In the genomic region with DNA sequence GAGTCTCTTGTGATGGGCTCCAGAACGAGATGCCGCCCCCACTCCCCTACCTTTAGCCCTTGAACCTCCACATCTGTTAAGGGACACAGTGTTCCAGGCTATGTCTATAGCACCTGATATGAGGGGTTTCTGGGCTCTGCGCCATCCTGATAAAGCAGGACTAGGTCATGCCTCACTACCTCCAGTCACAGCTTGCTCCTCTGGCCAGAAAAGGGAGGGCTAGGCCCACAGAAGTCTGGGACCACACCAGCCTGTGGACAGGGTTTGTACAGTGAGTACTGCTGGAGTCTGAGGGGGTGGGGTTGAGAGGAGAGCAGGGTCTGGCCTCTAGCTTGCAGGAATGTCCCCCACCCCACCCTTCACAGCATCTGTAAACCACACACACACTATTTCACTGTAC, we compare ENCODE assay signal across 19 mouse cellular contexts. TPM values are rescaled to one million over a fixed set of nuclear protein-coding genes. Genes with fewer than 3 reads are reported as not detected.
DNase-seq lines count a peak whose midpoint lies in the region; ATAC-seq and TF ChIP-seq lines count a peak whose summit lies in the region.
"Had no signal": no experiment of that assay in that cellular context is flagged by ENCODE, and none has a peak within 500 bp of the region (broad histone marks: within the 10 kb centered on the region; RNA-seq: fewer than 3 reads in every experiment).

No protein-coding gene starts in this region.

- H3K9me3 ChIP-seq in kidney, embryonic 14.5 days (ENCODE audit: control insufficient read depth, low read length): no peaks in the 10 kb centered on the region
- H3K9me3 ChIP-seq in midbrain, embryonic 16.5 days (replicated peaks; ENCODE audit: control insufficient read depth, low read length, poor library complexity, severe bottlenecking): no peaks in the 10 kb centered on the region
- H3K9me3 ChIP-seq: embryonic facial prominence, embryonic 12.5 days; limb, embryonic 12.5 days; liver, embryonic 12.5 days had no signal

- peak; percentile 12 to 48 for DNase-seq in heart, postnatal 10 days
- no peak for DNase-seq in heart, postnatal 25 days (ENCODE audit: low spot score)
- peak; percentile 37 for DNase-seq in kidney, adult 2 months
- peak; percentile 30 to 48 for DNase-seq in kidney, postnatal 36 days
- DNase-seq in cerebellum, postnatal 36 days: no peak
- DNase-seq: adrenal gland, postnatal 10 days; cerebellum, adult 9-10 months; gastrocnemius, postnatal 36 days; lung, adult 2 months; lung, postnatal 36 days; retina, postnatal 1 day; thymus, postnatal 14 days had no signal

- intact Hi-C loops in heart, postnatal 10 days (cut with DNase I): loop anchor here (5.0 kb wide), 1 partner anchor 150 kb away; no protein-coding TSS in a partner anchor
- intact Hi-C loops in heart, postnatal 25 days (cut with DNase I): no loop called here

- no peaks in the 10 kb centered on the region for H3K4me1 ChIP-seq in kidney, adult 2 months (ENCODE audit: control insufficient read depth, insufficient read depth, low read length)
- no peaks in the 10 kb centered on the region for H3K4me1 ChIP-seq in kidney, embryonic 14.5 days (ENCODE audit: control insufficient read depth, insufficient read depth, low read length)
- H3K4me1 ChIP-seq in midbrain, embryonic 16.5 days (ENCODE audit: control insufficient read depth, insufficient read depth, low read length): no peaks in the 10 kb centered on the region
- H3K4me1 ChIP-seq: embryonic facial prominence, embryonic 12.5 days; limb, embryonic 12.5 days; liver, embryonic 12.5 days had no signal

- no peaks in the 10 kb centered on the region for H3K36me3 ChIP-seq in kidney, adult 2 months (ENCODE audit: control insufficient read depth, insufficient read depth, low read length)
- H3K36me3 ChIP-seq in kidney, embryonic 14.5 days (ENCODE audit: control insufficient read depth, insufficient read depth, low read length): no peaks in the 10 kb centered on the region
- no peaks in the 10 kb centered on the region for H3K36me3 ChIP-seq in midbrain, embryonic 16.5 days (ENCODE audit: control insufficient read depth, insufficient read depth, low read length)
- H3K36me3 ChIP-seq: embryonic facial prominence, embryonic 12.5 days; limb, embryonic 12.5 days; liver, embryonic 12.5 days had no signal

- peak; percentile 76; the same call in 1 of the 2 replicates for ATAC-seq in kidney, embryonic 14.5 days (ENCODE audit: low FRiP score, low TSS enrichment)
- ATAC-seq in midbrain, embryonic 16.5 days: no peak
- ATAC-seq: forebrain, embryonic 14.5 days; liver, embryonic 12.5 days had no signal

- no peak overlapping the region for H3K4me2 ChIP-seq in kidney, embryonic 14.5 days (replicated peaks; ENCODE audit: low read depth, low read length)
- no peak overlapping the region for H3K4me2 ChIP-seq in midbrain, embryonic 16.5 days (ENCODE audit: low read length)
- H3K4me2 ChIP-seq: embryonic facial prominence, embryonic 12.5 days; limb, embryonic 12.5 days; liver, embryonic 12.5 days had no signal

- TF ChIP-seq CTCF in kidney, adult 2 months (conservative IDR thresholded peaks at IDR 0.05; ENCODE audit: insufficient read depth, insufficient read length, low read depth, low read length): no peak

- H3K27me3 ChIP-seq in kidney, adult 2 months (replicated peaks; ENCODE audit: control insufficient read depth, insufficient read depth, low read length): no peaks in the 10 kb centered on the region
- H3K27me3 ChIP-seq in kidney, embryonic 14.5 days (ENCODE audit: control insufficient read depth, insufficient read depth, low read length): no peaks in the 10 kb centered on the region
- no peaks in the 10 kb centered on the region for H3K27me3 ChIP-seq in midbrain, embryonic 16.5 days (ENCODE audit: control insufficient read depth, insufficient read depth, low read depth, low read length)
- H3K27me3 ChIP-seq: limb, embryonic 12.5 days had no signal

- TF ChIP-seq POLR2A in kidney, adult 2 months (IDR thresholded peaks at IDR 0.05; ENCODE audit: low read depth, low read length): no peak

- no peak overlapping the region for H3K4me3 ChIP-seq in kidney, adult 2 months (ENCODE audit: insufficient read depth, low read depth, low read length)
- H3K4me3 ChIP-seq in kidney, embryonic 14.5 days (ENCODE audit: low read length): no peak overlapping the region
- H3K4me3 ChIP-seq in midbrain, embryonic 16.5 days (ENCODE audit: low read depth, low read length): no peak overlapping the region
- H3K4me3 ChIP-seq: embryonic facial prominence, embryonic 12.5 days; limb, embryonic 12.5 days; liver, embryonic 12.5 days had no signal

- 57% methylated on average over 3 of the region's 3 CpGs for WGBS in kidney, adult 2 months
- WGBS in kidney, embryonic 14.5 days: 83% methylated on average over 3 of the region's 3 CpGs
- WGBS in midbrain, embryonic 16.5 days: 92% methylated on average over 3 of the region's 3 CpGs

- H3K27ac ChIP-seq in kidney, adult 2 months (ENCODE audit: insufficient read depth, low read depth, low read length): peak overlapping the region; percentile 2; the same call in 1 of the 2 replicates
- no peak overlapping the region for H3K27ac ChIP-seq in kidney, embryonic 14.5 days (ENCODE audit: low read depth, low read length)
- no peak overlapping the region for H3K27ac ChIP-seq in midbrain, embryonic 16.5 days (ENCODE audit: low read length)
- H3K27ac ChIP-seq: embryonic facial prominence, embryonic 12.5 days; limb, embryonic 12.5 days; liver, embryonic 12.5 days had no signal

- H3K9ac ChIP-seq in kidney, embryonic 14.5 days (ENCODE audit: low read depth, low read length): no peak overlapping the region
- H3K9ac ChIP-seq in midbrain, embryonic 16.5 days (ENCODE audit: low read depth, low read length): no peak overlapping the region
- H3K9ac ChIP-seq: embryonic facial prominence, embryonic 12.5 days; limb, embryonic 12.5 days; liver, embryonic 12.5 days had no signal

RNA-seq across cellular contexts. Expression of a gene that starts 12.8 kb away (rescaled TPM):
- total RNA-seq in heart, postnatal 10 days (2021): 1 to 10 TPM; 2.0 TPM
- total RNA-seq in heart, postnatal 25 days (2021): under 1 TPM; 0.13 to 0.22 TPM
- 0.03 and 0.11 TPM in 2 replicates for polyA plus RNA-seq in kidney, adult 2 months (2012; rRNA removed)
- polyA plus RNA-seq in kidney, embryonic 14.5 days (2014; fragmentation: Nextera tagmentation; extraction: Ambion mirVana): 12.9 and 17.0 TPM in 2 replicates
- polyA plus RNA-seq in midbrain, embryonic 16.5 days (2015; fragmentation: Nextera tagmentation; extraction: Ambion mirVana): 0.87 and 0.92 TPM in 2 replicates

RNA-seq across cellular contexts. Expression of a gene that starts 29.8 kb away (rescaled TPM):
- under 1 TPM in 1 of 2 experiments, not detected in 1; 0.26 TPM for total RNA-seq in heart, postnatal 10 days (2021)
- not detected for total RNA-seq in heart, postnatal 25 days (2021)
- polyA plus RNA-seq in kidney, adult 2 months (2012; rRNA removed): 170 and 188 TPM in 2 replicates
- 14.2 and 18.5 TPM in 2 replicates for polyA plus RNA-seq in kidney, embryonic 14.5 days (2014; fragmentation: Nextera tagmentation; extraction: Ambion mirVana)
- 2.3 and 4.3 TPM in 2 replicates for polyA plus RNA-seq in midbrain, embryonic 16.5 days (2015; fragmentation: Nextera tagmentation; extraction: Ambion mirVana)
- total RNA-seq: gastrocnemius, postnatal 36 days; hematopoietic stem cell, adult 5-6 weeks had no signal
- polyA plus RNA-seq: limb, embryonic 12.5 days; liver, embryonic 12.5 days; lung, adult 2 months had no signal

Comparison
In these comparisons a context has a peak if more than half of its experiments do, and no peak if none do; other contexts are left out.
1. DNase-seq: peak in heart, postnatal 10 days (2 of 2), kidney, adult 2 months (single experiment) and kidney, postnatal 36 days (2 of 2); none in heart, postnatal 25 days (single experiment) and cerebellum, postnatal 36 days (0 of 2).